Mouse (Mus musculus): ENCODE measurements around the gene Fkbpl.

GRCm38 (mm10) chr17:34674524-34675204, 30.1 kb downstream of the Fkbpl start:
- TF ChIP-seq CTCF (IDR thresholded peaks at IDR 0.05; ENCODE audit: insufficient read depth, low read length), result no peak
- TF ChIP-seq POLR2A (IDR thresholded peaks at IDR 0.05; ENCODE audit: borderline replicate concordance, extremely low read depth, low read depth, low read length), result no peak
